Mouse (Mus musculus) brain, embryonic 14.5 days (tissue): ENCODE results near the gene Ciao2a.

ENCODE experiments used
- CTCF ChIP-seq: fragments of 200-500 bp; IDR thresholded peaks from 2 replicates; pipeline ENCODE4 v1.5.1; 2012; ENCODE audit warnings: inconsistent platforms, mild to moderate bottlenecking, moderate library complexity, borderline replicate concordance; ENCODE audit not compliant: insufficient read depth, insufficient read length; ENCODE audit errors: extremely low read depth
- POLR2A ChIP-seq: fragments of 200-500 bp; IDR thresholded peaks from 2 replicates; pipeline ENCODE4 v1.6.1; 2012; ENCODE audit warnings: mild to moderate bottlenecking, inconsistent platforms, borderline replicate concordance; ENCODE audit not compliant: poor library complexity, insufficient read depth, insufficient read length, severe bottlenecking; ENCODE audit errors: extremely low read depth

DNA sequence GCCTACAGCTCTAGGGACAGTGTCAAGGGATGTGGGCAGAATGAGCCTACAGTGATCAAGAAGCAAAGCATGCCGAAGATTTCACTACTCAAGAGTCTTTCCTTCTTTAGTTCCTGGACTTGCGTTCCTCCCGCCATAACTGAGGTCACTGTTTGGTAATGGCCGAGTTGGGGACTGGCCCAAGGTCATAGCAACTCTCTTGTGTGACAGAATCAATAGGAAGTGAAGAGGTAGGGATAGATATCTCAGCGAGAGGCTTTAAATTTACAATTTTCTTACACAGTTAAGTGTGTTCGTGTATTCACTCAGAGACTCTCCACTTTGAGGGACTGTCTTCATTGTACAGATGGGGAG, 759 bp downstream of the Ciao2a start:
- no peak for TF ChIP-seq POLR2A
- TF ChIP-seq CTCF = no peak
